15 mouse cellular contexts compared by ENCODE assay signal in genomic region chr19:60710196-60710595, GRCm38 (mm10).
"Had no signal": no experiment of that assay in that cellular context is flagged by ENCODE, and none has a peak within 500 bp of the region (broad histone marks: within the 10 kb centered on the region; RNA-seq: fewer than 3 reads in every experiment).

No protein-coding gene starts in this region.

- H3K27me3 ChIP-seq: intestine, embryonic 15.5 days; limb, embryonic 13.5 days; midbrain, embryonic 13.5 days had no signal

- DNase-seq: kidney, adult 11 months; kidney, adult 9 months; kidney, postnatal 25 days; layer of hippocampus, adult 9-11 months; lung, embryonic 14.5 days; lung, postnatal 10 days; lung, postnatal 4 days; thymus, adult 18-20 months; thymus, postnatal 36 days had no signal

- ATAC-seq: midbrain, embryonic 13.5 days had no signal

- H3K9ac ChIP-seq: intestine, embryonic 15.5 days; limb, embryonic 13.5 days; lung, embryonic 14.5 days; midbrain, embryonic 13.5 days had no signal

- H3K4me3 ChIP-seq: intestine, embryonic 15.5 days; layer of hippocampus, adult 2 months; limb, embryonic 10.5 days; limb, embryonic 13.5 days; midbrain, embryonic 13.5 days had no signal

- H3K4me2 ChIP-seq: intestine, embryonic 15.5 days; limb, embryonic 13.5 days; lung, embryonic 14.5 days; midbrain, embryonic 13.5 days had no signal

- H3K36me3 ChIP-seq: intestine, embryonic 15.5 days; limb, embryonic 10.5 days; limb, embryonic 13.5 days; midbrain, embryonic 13.5 days had no signal

- H3K4me1 ChIP-seq: intestine, embryonic 15.5 days; limb, embryonic 10.5 days; limb, embryonic 13.5 days; midbrain, embryonic 13.5 days had no signal

- H3K9me3 ChIP-seq: intestine, embryonic 15.5 days; limb, embryonic 10.5 days; limb, embryonic 13.5 days; midbrain, embryonic 13.5 days had no signal

- H3K27ac ChIP-seq: intestine, embryonic 15.5 days; kidney, postnatal 0 days; layer of hippocampus, adult 2 months; limb, embryonic 10.5 days; limb, embryonic 13.5 days had no signal
